Mouse (Mus musculus): Measurements from ENCODE around the gene Zc3h6. TPM values are rescaled to one million over a fixed set of nuclear protein-coding genes. Genes with fewer than 3 reads are reported as not detected.

Gene Zc3h6
- polyA plus RNA-seq, 1 experiment, result 4.0 TPM

- DNase-seq (ENCODE audit: low read depth), result no peak
- TF ChIP-seq POLR2A (IDR thresholded peaks at IDR 0.05; ENCODE audit: borderline replicate concordance, extremely low read depth, insufficient read depth, insufficient read length, poor library complexity, severe bottlenecking) (no peak), CTCF (IDR thresholded peaks at IDR 0.05; ENCODE audit: borderline replicate concordance, extremely low read depth, insufficient read depth, insufficient read length) (no peak)
These were observed 94.4 kb downstream of the Zc3h6 start for GRCm38 (mm10) chr2:129061456-129062059.

GRCm38 (mm10) chr2:129065437-129066282 lies 98.5 kb downstream of the Zc3h6 start, which contains the start of gene Ttl:
TSS of gene Ttl (plus strand) at chr2:129065942.
- DNase-seq (ENCODE audit: low read depth), result peak; percentile 87
- TF ChIP-seq POLR2A (IDR thresholded peaks at IDR 0.05; ENCODE audit: borderline replicate concordance, extremely low read depth, insufficient read depth, insufficient read length, poor library complexity, severe bottlenecking), result peak; percentile 90
- TF ChIP-seq CTCF (IDR thresholded peaks at IDR 0.05; ENCODE audit: borderline replicate concordance, extremely low read depth, insufficient read depth, insufficient read length), result no peak

GRCm38 (mm10) chr2:129066326-129066725 lies 99.1 kb downstream of the Zc3h6 start:
- TF ChIP-seq POLR2A (IDR thresholded peaks at IDR 0.05; ENCODE audit: borderline replicate concordance, extremely low read depth, insufficient read depth, insufficient read length, poor library complexity, severe bottlenecking), result no peak
- TF ChIP-seq CTCF (IDR thresholded peaks at IDR 0.05; ENCODE audit: borderline replicate concordance, extremely low read depth, insufficient read depth, insufficient read length), result no peak
- DNase-seq (ENCODE audit: low read depth), result peak; percentile 75

Other genes with a start within 250 kb of the Zc3h6 start
- 26.6 and 28.3 TPM in 2 replicates for gene Tmem87b, start 149.3 kb upstream of the Zc3h6 start, polyA plus RNA-seq (2012; rRNA removed)
- 1.3 and 1.7 TPM in 2 replicates for gene Fbln7, start 104.4 kb upstream of the Zc3h6 start, polyA plus RNA-seq (2012; rRNA removed)
- gene Zc3h8, start 23.3 kb upstream of the Zc3h6 start, polyA plus RNA-seq (2012; rRNA removed), result 6.3 and 8.7 TPM in 2 replicates
- 18.4 and 18.5 TPM in 2 replicates for gene Gm10762, start 323 bp downstream of the Zc3h6 start, polyA plus RNA-seq (2012; rRNA removed)
- gene Vinac1, start 80.8 kb downstream of the Zc3h6 start, polyA plus RNA-seq (2012; rRNA removed), result 0.78 and 0.90 TPM in 2 replicates
- gene Ttl, start 98.5 kb downstream of the Zc3h6 start, polyA plus RNA-seq (2012; rRNA removed), result 22.3 and 30.4 TPM in 2 replicates
- gene Polr1b, start 133.6 kb downstream of the Zc3h6 start, polyA plus RNA-seq (2012; rRNA removed), result 34.4 and 34.9 TPM in 2 replicates
- gene Chchd5, start 162.3 kb downstream of the Zc3h6 start, polyA plus RNA-seq (2012; rRNA removed), result 23.4 and 31.6 TPM in 2 replicates
- 57.3 and 72.7 TPM in 2 replicates for gene Slc20a1, start 231.4 kb downstream of the Zc3h6 start, polyA plus RNA-seq (2012; rRNA removed)